Mouse (Mus musculus): ENCODE results near the gene Ncbp3.

Ncbp3 gene

DNA sequence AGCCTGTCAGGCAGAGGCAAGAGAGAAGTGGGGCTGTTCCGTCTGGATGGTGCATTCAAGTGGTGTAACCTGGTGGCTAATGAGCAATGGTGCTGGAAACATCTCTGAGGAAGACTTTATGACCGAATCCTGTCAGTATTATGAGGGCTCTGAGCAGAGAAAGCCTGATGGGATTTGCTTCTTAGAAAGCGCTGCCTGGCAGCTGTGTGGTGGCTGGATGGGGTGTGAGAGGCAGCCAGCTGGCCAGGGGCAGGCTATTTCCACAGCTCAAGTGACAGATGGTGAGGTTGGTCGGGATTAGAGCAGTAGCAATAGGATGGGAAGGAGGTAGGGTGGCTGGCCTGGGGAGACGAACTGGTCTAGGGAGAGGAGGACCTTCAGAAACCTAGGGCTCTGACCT lies 16.0 kb upstream of the Ncbp3 start:
- no peak for DNase-seq

- no peak for DNase-seq
These were observed 11.5 kb upstream of the Ncbp3 start for GRCm38 (mm10) chr11:73036077-73036476.

DNA sequence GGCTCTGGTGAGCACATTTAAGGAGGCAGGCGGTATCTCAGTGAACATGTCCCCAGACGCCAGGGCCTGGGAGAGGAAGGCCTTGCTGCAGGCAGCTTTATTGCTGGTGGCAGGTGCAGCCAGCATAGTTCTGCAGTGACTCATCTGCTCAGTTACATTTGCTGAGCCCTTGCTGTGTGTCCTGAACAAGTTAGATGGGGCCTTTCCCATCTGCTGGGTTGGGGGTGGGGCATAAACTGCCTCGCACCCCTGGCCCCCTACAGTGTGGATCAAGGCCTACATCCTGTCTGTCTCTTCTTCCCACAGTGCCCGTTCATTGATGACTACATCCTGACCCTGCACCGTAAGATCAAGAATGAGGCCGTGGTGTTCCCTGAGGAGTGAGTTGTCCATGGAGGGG lies 10.7 kb upstream of the Ncbp3 start:
- no peak for DNase-seq

DNA sequence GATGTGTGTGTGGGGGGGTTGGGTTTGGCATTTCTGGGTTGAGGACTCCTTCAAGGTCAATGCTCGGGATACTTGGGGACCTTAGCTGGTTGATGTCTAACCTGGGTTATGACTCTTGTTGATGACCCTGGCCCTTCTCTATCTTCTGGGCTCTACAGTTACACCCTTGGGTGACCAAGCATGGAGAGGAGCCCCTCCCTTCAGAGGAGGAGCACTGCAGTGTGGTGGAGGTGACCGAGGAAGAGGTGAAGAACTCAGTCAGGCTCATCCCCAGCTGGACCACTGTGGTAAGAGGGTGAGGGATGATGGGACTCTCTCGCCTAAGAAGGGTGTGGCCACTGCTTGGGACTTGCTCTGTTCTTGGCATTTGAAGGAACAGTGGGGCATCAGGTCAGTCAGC lies 9.9 kb upstream of the Ncbp3 start:
- DNase-seq: no peak

DNA sequence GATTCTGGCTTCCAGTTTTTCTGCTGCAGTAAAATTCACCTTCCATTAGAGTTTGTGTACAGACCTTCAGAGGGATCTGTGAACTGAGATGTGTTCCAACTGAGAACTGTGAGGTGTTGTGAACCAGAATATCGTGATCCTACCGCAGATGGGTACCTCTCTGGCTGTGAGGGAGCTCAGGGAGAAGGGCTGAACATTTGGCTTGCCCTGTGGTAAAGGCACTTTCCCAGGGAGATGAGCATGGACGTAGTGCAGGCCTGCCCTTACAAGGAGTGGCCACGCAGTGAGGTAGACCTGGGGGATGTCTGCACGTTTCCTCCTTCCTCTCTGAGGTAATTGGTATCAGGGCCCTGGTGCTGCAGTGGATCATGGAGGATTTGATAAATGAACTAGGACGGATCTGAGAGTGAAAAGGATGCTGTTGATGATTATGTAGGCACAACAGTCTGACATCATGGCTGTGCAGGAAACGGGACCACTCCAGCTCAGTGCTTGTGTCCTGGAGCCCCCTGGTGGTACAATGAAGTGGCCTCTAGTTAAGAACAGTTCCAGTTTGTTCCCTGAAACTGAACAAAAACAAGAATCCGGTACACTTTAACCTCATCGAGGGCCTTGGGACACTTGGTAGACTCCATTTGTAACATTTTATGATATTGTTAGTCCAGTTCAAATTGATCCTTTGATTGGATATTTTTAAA lies 8.3 kb upstream of the Ncbp3 start:
- DNase-seq: no peak

- no peak for DNase-seq
These were observed 3.3 kb upstream of the Ncbp3 start for GRCm38 (mm10) chr11:73044229-73044755.

DNA sequence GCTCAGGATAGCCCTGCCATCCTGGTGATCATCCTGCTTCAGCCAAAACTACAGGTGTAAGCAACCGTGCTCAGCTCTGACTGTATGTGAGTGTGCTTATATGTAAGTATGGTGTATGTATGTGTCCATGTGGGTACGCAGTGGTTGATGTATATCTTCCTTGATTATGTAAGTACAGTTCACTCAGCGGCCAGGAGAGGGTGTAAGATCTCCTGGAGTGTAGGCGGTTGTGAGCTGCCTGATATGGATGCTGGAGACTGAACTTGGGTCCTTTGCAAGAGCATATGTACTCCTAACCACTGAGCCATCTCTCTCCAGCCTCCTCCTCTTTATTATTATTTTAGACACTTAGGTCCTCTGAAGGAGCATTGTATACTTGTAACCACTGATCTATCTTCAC lies 2.8 kb upstream of the Ncbp3 start:
- no peak for DNase-seq

DNA sequence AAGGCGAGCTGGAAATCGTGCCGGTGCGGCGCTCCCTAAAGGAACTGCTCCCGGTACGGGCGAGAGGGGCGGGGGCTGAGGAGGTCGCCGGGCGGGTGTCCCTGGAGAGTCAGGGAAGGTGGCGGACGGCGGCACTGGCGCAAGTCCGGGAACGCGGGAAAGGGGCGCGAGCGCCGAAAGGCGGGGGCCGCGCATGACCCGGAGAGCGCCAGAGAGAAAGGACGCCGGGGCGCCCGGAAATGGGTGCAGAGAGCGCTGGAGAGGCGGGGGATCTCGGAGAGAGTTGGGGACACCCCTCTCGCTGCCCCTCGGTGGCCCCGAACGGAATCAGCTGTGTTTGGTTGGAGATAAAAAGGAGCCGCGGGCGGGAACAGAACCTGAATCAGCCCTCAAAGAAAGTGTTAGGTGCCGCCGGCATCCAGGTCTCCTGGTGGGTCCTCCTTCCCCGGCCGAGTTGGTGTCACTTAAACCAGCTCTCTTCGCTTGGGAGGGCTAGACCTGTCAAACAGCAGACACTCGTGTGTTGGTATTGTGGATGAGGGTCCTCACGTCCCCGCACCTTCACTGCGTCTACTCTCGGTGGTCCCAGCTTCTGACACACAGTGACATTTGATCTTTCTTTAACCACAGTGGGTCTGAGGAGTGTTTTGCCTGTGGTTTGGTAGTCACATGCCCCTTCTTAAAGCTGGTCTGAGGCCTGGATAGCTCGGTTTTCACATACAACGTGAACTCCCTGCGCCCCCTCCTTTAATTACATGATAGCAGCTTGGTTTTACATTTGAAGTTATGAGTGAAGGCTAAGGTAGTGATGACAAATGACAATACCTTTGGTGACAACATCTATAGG lies 670 bp downstream of the Ncbp3 start:
- DNase-seq: peak; percentile 61 to 71

GRCm38 (mm10) chr11:73049335-73049734 lies 1.8 kb downstream of the Ncbp3 start:
- DNase-seq: no peak

DNA sequence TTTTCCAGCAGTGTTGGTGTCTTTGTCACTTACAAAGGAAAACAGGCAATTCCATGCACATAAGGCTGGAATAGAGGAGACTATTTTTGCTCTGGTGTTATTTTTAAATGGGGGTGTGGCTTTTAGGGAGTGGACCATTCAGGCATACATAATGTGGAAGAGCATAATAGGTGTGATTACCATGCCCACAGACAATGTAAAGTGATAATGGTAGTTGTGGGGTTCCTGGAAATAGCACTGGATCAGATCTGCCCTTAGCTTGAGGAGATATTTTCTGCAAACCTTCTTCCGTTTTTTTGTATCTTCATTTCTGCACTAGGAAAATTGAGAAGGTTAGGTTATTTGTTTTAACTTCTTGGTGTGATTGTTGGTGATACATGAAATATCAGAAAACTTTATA lies 5.2 kb downstream of the Ncbp3 start:
- DNase-seq: no peak

DNA sequence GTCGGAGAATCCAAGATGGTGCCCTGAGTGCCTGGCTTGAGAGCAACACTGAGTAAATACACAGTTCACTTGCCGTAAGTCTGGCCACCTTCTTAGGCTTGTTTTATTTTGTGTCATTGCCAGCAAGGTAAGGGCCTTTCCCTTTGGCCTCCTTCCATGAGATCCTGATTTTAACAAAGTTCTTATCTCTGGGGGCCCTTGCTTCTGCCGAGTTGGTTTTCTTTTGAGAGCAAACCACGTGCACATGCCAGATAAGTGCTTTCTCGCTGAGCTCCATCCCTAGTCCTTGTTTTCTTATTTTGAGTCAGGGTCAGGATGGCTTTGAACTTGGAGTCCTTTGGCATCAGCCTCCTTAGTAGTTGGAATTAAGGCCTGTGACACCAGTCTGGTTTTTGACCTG lies 10.1 kb downstream of the Ncbp3 start:
- DNase-seq: no peak

DNA sequence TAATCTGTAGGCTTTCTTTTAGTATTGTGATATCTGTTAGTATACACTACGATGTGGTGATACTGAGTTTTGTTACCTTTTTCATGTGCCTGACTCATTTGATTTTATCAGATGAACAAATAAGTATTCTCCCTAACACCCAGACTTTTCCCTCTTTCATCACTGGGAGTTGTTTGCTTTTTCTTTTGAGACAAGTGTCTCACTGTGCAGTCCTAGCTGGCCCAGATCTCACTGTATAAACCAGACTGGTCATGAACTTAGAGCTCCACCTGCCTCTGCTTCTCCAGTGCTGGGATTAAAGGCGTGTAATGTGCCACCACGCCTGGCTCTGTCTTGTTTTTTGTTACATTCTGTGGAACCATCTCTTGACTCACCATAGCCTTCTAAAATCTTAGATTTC lies 12.0 kb downstream of the Ncbp3 start:
- no peak for DNase-seq

- no peak for DNase-seq
These were observed 13.8 kb downstream of the Ncbp3 start for GRCm38 (mm10) chr11:73061413-73061812.

GRCm38 (mm10) chr11:73071839-73072238 lies 24.3 kb downstream of the Ncbp3 start:
- DNase-seq: no peak

DNA sequence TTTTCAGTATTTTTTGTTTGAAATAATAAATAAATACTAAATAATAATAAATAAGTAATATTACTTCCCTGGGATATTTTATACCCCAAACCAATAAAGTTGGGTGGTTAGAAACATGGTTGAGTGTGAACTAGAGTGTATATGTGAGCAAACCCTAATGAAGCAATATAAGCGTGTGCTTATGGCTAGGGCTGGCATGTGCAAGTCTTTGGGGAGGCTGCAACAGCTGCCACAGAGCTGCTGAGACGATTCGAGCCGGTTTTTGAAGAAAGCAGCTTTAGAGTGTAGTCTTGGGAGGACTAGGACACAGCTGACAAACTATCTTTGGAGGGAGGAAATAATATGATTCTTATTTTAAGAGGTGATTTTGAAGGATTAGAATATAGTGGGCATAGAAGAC lies 28.7 kb downstream of the Ncbp3 start:
- DNase-seq: no peak

DNA sequence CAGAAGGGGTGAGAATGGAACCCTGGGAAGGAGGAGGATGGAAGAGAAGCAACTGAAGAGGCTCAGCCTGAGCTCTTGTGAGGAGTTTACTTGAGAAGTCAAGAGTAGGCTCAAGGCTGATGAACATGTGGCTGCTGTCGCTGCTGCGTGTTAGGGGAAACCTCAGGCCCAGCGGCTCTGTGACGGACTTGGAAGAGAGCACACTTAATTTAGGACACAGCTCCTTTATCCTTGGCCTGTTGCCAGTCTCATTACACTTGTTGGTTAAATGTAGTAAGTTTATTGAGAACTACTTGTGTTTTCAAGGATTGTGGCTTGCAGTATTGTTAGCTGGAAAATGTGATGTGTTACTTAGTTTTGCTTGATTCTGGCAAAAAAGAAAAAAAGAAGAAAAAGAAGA lies 29.1 kb downstream of the Ncbp3 start:
- no peak for DNase-seq

- no peak for DNase-seq
These were observed 29.7 kb downstream of the Ncbp3 start for GRCm38 (mm10) chr11:73077211-73077720.

DNA sequence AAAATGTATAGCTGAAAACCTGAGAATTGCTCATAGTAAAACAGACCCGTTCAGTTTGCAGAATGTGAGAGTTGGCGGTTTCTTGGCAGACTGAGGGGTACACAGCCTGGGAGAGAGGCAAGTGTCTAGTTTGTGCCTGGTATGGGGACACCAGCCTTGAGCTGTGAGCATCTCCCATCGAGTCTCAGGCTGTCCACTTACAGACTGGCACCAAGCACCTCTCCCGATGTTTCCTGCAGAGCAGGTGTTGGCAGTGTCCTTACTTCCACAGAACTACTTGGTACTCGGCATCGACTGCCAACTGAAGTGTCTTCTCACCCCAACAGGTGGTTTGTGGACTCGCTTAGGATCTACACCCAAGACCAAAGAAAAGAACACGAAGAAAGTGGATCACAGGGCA lies 31.0 kb downstream of the Ncbp3 start:
- no peak for DNase-seq

GRCm38 (mm10) chr11:73080306-73080705 lies 32.7 kb downstream of the Ncbp3 start:
- DNase-seq: no peak

DNA sequence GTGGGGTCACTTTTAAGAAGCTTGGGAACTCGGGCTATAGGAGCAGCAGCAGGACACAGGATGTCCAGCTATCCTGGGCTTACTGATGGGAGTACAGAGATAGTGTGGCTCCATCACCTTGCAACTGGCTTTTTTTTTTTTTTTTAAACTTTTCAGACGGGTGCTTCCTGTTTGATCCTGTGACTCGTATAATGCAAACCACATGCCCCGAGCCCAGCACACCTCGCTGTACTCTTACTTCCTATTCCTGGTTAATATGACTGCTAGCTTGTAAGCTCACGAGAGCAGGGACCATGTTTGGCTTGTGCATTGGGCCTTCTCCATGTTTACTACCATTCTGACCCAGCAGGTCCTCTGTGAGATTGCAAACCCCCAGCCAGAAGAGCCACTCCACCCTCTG lies 36.7 kb downstream of the Ncbp3 start:
- peak in 1 of 2 experiments; percentile 35 for DNase-seq

DNA sequence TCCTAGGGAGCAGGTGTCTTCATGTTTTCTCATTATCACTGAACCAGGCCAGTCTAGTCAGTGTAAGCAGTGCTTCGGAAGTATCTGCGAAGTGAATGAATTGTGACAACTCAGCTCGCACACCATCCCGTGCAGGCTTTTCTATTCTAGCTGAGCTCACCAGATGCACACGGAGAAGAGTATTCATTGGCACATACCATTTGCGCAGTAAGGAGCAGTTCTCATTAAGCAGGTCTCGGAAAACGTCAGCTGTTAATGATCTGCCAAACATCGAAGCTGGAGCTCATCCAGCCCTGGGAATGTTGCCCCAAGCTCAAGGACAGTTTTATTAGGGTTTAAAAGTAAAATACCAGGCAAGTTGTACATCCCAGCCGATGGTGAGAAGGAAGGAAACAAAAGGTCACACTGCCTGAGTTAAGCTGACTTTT lies 37.2 kb downstream of the Ncbp3 start:
- no peak for DNase-seq

DNA sequence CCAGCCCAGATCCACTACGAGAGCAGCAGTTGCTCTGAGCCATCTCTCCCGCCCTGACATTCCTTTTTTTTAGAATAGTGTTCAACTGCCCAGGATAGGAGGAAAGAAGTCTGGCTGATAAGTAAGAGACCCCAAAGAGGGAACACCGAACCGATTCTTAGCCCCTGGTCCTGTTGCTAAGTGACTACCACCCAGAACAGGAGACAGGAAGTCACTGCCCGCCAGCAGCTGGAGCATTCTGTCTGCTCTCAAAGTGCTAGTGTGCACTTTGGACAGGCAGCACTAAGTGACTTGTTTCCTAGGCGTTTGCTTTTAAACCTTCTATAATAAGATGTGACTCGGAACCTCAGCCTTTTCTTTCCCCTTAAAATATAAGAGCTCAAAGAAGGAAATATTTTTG lies 37.8 kb downstream of the Ncbp3 start:
- no peak for DNase-seq

DNA sequence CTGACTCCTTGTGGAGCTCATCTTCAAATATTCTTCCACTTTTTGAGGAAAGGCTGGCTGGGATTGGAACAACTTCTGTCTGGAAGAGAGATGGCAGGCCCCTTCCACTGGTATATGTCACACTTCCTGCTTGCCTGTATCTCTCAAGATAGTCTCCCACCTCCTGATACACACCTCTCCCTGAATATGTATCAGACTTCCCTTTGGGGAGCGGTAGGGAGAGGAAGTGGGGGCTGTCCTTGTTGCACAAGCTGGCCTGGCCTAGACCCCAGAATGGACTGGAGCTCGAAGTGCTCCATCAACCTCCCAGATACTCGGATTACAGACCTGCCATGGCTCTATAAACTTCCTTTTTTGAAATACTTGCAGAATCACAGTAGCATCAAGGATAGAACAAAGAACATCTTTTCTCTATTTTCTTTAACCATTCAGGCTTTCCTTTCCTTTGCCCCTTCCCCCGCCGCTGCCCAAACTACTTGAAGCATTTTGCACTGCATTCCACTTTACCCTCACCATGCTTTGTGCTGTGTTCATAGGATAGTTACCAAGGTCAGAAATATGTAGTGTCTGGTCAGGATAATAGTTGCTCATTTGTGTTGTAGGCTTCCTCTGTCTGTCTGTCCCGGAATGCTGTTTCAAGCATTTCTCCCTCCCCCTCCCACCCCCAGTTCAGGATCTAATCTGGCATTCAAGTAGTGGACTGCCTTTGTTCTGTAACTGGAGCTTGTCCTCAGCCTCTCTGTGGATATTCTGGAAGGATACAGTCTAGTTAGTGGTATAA lies 40.3 kb downstream of the Ncbp3 start:
- DNase-seq: no peak
